Mouse (Mus musculus) spleen, adult 2 months (tissue): ENCODE measurements around the gene Wfdc10.

Source experiments
- CTCF ChIP-seq: fragments of 200-500 bp; IDR thresholded peaks from 2 replicates; pipeline ENCODE4 v1.5.1; 2011; ENCODE audit warnings: mild to moderate bottlenecking, inconsistent platforms; ENCODE audit not compliant: insufficient read depth, insufficient read length, insufficient replicate concordance; ENCODE audit errors: extremely low read depth
- POLR2A ChIP-seq: fragments of 200-500 bp; IDR thresholded peaks from 2 replicates; pipeline ENCODE4 v1.6.1; 2011; ENCODE audit warnings: low read depth, low read length, inconsistent platforms

- TF ChIP-seq POLR2A, result no peak
- TF ChIP-seq CTCF, result no peak
Observed at GRCm38 (mm10) chr2:164670938-164671337, 15.1 kb downstream of the Wfdc10 start.
